Mouse (Mus musculus): ENCODE results near the gene Cetn3. TPM values are rescaled to one million over a fixed set of nuclear protein-coding genes. Genes with fewer than 3 reads are reported as not detected.
A peak's percentile ranks its signal among the peaks of the same experiment; 100 is the strongest.

Cetn3 gene
- polyA plus RNA-seq, 1 experiment: not detected

- Histone ChIP-seq H3K4me3 (ENCODE audit: insufficient read depth, low read depth, low read length) (no peak overlapping the region), H3K4me1 (ENCODE audit: control insufficient read depth, insufficient read depth, low read length) (no peaks in the 10 kb centered on the region), H3K27ac (ENCODE audit: insufficient read depth, low read depth, low read length) (no peak overlapping the region)
- 91% methylated on average over 5 of the region's 5 CpGs for WGBS
- TF ChIP-seq POLR2A (IDR thresholded peaks at IDR 0.05; ENCODE audit: insufficient read depth, low read depth, low read length): no peak
- TF ChIP-seq CTCF (IDR thresholded peaks at IDR 0.05; ENCODE audit: insufficient read depth, low read depth, low read length): no peak
These were observed 55.1 kb downstream of the Cetn3 start for GRCm38 (mm10) chr13:81838016-81838415.

- Histone ChIP-seq H3K27ac (ENCODE audit: insufficient read depth, low read depth, low read length) (no peak overlapping the region), H3K4me1 (ENCODE audit: control insufficient read depth, insufficient read depth, low read length) (no peaks in the 10 kb centered on the region), H3K4me3 (ENCODE audit: insufficient read depth, low read depth, low read length) (no peak overlapping the region)
- no peak for TF ChIP-seq CTCF (IDR thresholded peaks at IDR 0.05; ENCODE audit: insufficient read depth, low read depth, low read length)
- no peak for TF ChIP-seq POLR2A (IDR thresholded peaks at IDR 0.05; ENCODE audit: insufficient read depth, low read depth, low read length)
These were observed 56.1 kb downstream of the Cetn3 start for GRCm38 (mm10) chr13:81838948-81839347.

GRCm38 (mm10) chr13:81840246-81840645 lies 57.4 kb downstream of the Cetn3 start:
- WGBS: 48% methylated on average over 5 of the region's 5 CpGs
- H3K4me1 ChIP-seq (ENCODE audit: control insufficient read depth, insufficient read depth, low read length): no peaks in the 10 kb centered on the region
- TF ChIP-seq CTCF (IDR thresholded peaks at IDR 0.05; ENCODE audit: insufficient read depth, low read depth, low read length) (no peak), POLR2A (IDR thresholded peaks at IDR 0.05; ENCODE audit: insufficient read depth, low read depth, low read length) (no peak)
- H3K27ac ChIP-seq (ENCODE audit: insufficient read depth, low read depth, low read length): no peak overlapping the region
- H3K4me3 ChIP-seq (ENCODE audit: insufficient read depth, low read depth, low read length): no peak overlapping the region

GRCm38 (mm10) chr13:81840646-81841045 lies 57.8 kb downstream of the Cetn3 start:
- WGBS: 42% methylated on average over 5 of the region's 5 CpGs

GRCm38 (mm10) chr13:81842278-81842677 lies 59.4 kb downstream of the Cetn3 start:
- H3K4me1 ChIP-seq (ENCODE audit: control insufficient read depth, insufficient read depth, low read length): no peaks in the 10 kb centered on the region
- no peak for TF ChIP-seq POLR2A (IDR thresholded peaks at IDR 0.05; ENCODE audit: insufficient read depth, low read depth, low read length)
- no peak for TF ChIP-seq CTCF (IDR thresholded peaks at IDR 0.05; ENCODE audit: insufficient read depth, low read depth, low read length)
- WGBS: 76% methylated on average over 6 of the region's 6 CpGs
- no peak overlapping the region for H3K4me3 ChIP-seq (ENCODE audit: insufficient read depth, low read depth, low read length)
- no peak overlapping the region for H3K27ac ChIP-seq (ENCODE audit: insufficient read depth, low read depth, low read length)

More at GRCm38 (mm10) chr13:81840646-81841045, 57.8 kb downstream of the Cetn3 start:
- H3K27ac ChIP-seq (ENCODE audit: insufficient read depth, low read depth, low read length): peak overlapping the region; percentile 26; the same call in 1 of the 2 replicates
- H3K4me1 ChIP-seq (ENCODE audit: control insufficient read depth, insufficient read depth, low read length): no peaks in the 10 kb centered on the region
- no peak for TF ChIP-seq POLR2A (IDR thresholded peaks at IDR 0.05; ENCODE audit: insufficient read depth, low read depth, low read length)
- H3K4me3 ChIP-seq (ENCODE audit: insufficient read depth, low read depth, low read length): no peak overlapping the region

Other genes starting within 250 kb of the Cetn3 start
- not detected in 2 replicates for gene Adgrv1, start 149.9 kb upstream of the Cetn3 start, polyA plus RNA-seq (2012; ENCODE audit: insufficient read depth, insufficient read length, low replicate concordance, missing spikeins)
- not detected in 2 replicates for gene Lysmd3, start 125.4 kb upstream of the Cetn3 start, polyA plus RNA-seq (2012; ENCODE audit: insufficient read depth, insufficient read length, low replicate concordance, missing spikeins)
- not detected in 2 replicates for gene Polr3g, start 72.1 kb upstream of the Cetn3 start, polyA plus RNA-seq (2012; ENCODE audit: insufficient read depth, insufficient read length, low replicate concordance, missing spikeins)
- gene Mblac2, start 71.7 kb upstream of the Cetn3 start, polyA plus RNA-seq (2012; ENCODE audit: insufficient read depth, insufficient read length, low replicate concordance, missing spikeins): not detected in 2 replicates